9 mouse cellular contexts compared by ENCODE assay signal in the genomic region with DNA sequence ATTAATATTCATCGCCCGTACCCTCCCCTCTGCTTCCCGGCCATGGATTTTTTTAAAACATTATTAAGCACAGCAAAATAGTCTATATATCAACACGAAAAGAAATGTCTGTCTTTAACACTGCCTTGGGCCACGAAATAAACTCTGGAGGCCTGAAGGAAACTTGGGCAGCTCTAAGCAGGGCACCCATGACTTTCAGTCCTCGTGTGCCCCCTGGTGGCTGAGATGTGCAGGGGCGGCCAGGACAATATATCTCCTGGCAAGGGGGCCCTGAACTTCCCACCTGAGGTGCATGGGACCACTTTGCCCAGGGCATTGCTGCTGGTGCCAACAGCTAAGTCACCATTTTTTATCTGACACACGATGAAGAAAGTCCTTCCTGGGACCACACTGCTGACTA. TPM values are rescaled to one million over a fixed set of nuclear protein-coding genes. Genes with fewer than 3 reads are reported as not detected.
DNase-seq lines count a peak whose midpoint lies in the region; ATAC-seq and TF ChIP-seq lines count a peak whose summit lies in the region.
"Had no signal": no experiment of that assay in that cellular context is flagged by ENCODE, and none has a peak within 500 bp of the region (broad histone marks: within the 10 kb centered on the region; RNA-seq: fewer than 3 reads in every experiment).

No protein-coding gene starts in this region.

- ATAC-seq in embryonic facial prominence, embryonic 13.5 days (ENCODE audit: insufficient number of reproducible peaks, insufficient read depth, low FRiP score, low TSS enrichment, low read depth) = peak; percentile 73; the same call in 1 of the 2 replicates
- peak; percentile 40; the same call in 1 of the 2 replicates for ATAC-seq in heart, embryonic 15.5 days (replicated peaks; ENCODE audit: insufficient number of reproducible peaks, insufficient read depth, low FRiP score, low read depth)
- no peak for ATAC-seq in liver, embryonic 13.5 days (ENCODE audit: low read depth)
- peak; percentile 71 for ATAC-seq in neural tube, embryonic 14.5 days (ENCODE audit: low read depth)
- ATAC-seq in stomach, postnatal 0 days (ENCODE audit: low FRiP score, low TSS enrichment) = peak; percentile 72

- H3K4me1 ChIP-seq in embryonic facial prominence, embryonic 13.5 days = peaks cover 45% of the 10 kb centered on the region
- peaks cover 17% of the 10 kb centered on the region for H3K4me1 ChIP-seq in heart, embryonic 15.5 days (replicated peaks)
- peaks cover 13% of the 10 kb centered on the region for H3K4me1 ChIP-seq in liver, embryonic 13.5 days (replicated peaks)
- H3K4me1 ChIP-seq in neural tube, embryonic 14.5 days (ENCODE audit: control insufficient read depth, insufficient read depth, low read length) = peaks cover 12% of the 10 kb centered on the region; the same call in 1 of the 2 replicates
- no peaks in the 10 kb centered on the region for H3K4me1 ChIP-seq in stomach, postnatal 0 days (replicated peaks; ENCODE audit: control insufficient read depth, insufficient read depth)

- peak; percentile 85 for DNase-seq in adrenal gland, postnatal 25 days
- DNase-seq in kidney, postnatal 10 days = peak; percentile 91
- DNase-seq in liver, embryonic 13.5 days = peak; percentile 43
- peak; percentile 81 for DNase-seq in stomach, postnatal 0 days (ENCODE audit: low spot score)

- H3K9ac ChIP-seq in embryonic facial prominence, embryonic 13.5 days = no peak overlapping the region
- no peak overlapping the region for H3K9ac ChIP-seq in heart, embryonic 15.5 days
- H3K9ac ChIP-seq in liver, embryonic 13.5 days = no peak overlapping the region
- H3K9ac ChIP-seq in neural tube, embryonic 14.5 days (replicated peaks; ENCODE audit: low read depth, low read length) = no peak overlapping the region
- no peak overlapping the region for H3K9ac ChIP-seq in stomach, postnatal 0 days (ENCODE audit: low read length)

- no peaks in the 10 kb centered on the region for H3K9me3 ChIP-seq in embryonic facial prominence, embryonic 13.5 days
- 0 out of 2 replicates have a peak, but pooled peaks cover 4% of the 10 kb centered on the region for H3K9me3 ChIP-seq in heart, embryonic 15.5 days (replicated peaks)
- peaks cover 1% of the 10 kb centered on the region; the same call in 1 of the 2 replicates for H3K9me3 ChIP-seq in liver, embryonic 13.5 days (replicated peaks)
- H3K9me3 ChIP-seq in neural tube, embryonic 14.5 days (ENCODE audit: control insufficient read depth, low read length) = no peaks in the 10 kb centered on the region
- H3K9me3 ChIP-seq in stomach, postnatal 0 days (ENCODE audit: control insufficient read depth, low read length) = no peaks in the 10 kb centered on the region

- peak overlapping the region; percentile 75 for H3K27ac ChIP-seq in embryonic facial prominence, embryonic 13.5 days
- no peak overlapping the region for H3K27ac ChIP-seq in heart, embryonic 15.5 days
- H3K27ac ChIP-seq in liver, embryonic 13.5 days = no peak overlapping the region
- no peak overlapping the region for H3K27ac ChIP-seq in neural tube, embryonic 14.5 days (ENCODE audit: low read depth, low read length)
- no peak overlapping the region for H3K27ac ChIP-seq in stomach, postnatal 0 days (replicated peaks)

- WGBS in embryonic facial prominence, embryonic 13.5 days = 21% methylated on average over 8 of the region's 8 CpGs
- 28% methylated on average over 8 of the region's 8 CpGs for WGBS in heart, embryonic 15.5 days
- 24% methylated on average over 8 of the region's 8 CpGs for WGBS in liver, embryonic 13.5 days (ENCODE audit: insufficient replicate concordance)
- 29% methylated on average over 8 of the region's 8 CpGs for WGBS in neural tube, embryonic 14.5 days
- 22% methylated on average over 8 of the region's 8 CpGs for WGBS in stomach, postnatal 0 days

- H3K4me3 ChIP-seq in C2C12 (ENCODE audit: insufficient read depth, poor library complexity, severe bottlenecking) = no peak overlapping the region
- no peak overlapping the region for H3K4me3 ChIP-seq in embryonic facial prominence, embryonic 13.5 days
- no peak overlapping the region for H3K4me3 ChIP-seq in heart, embryonic 15.5 days
- no peak overlapping the region for H3K4me3 ChIP-seq in liver, embryonic 13.5 days (replicated peaks)
- no peak overlapping the region for H3K4me3 ChIP-seq in neural tube, embryonic 14.5 days (ENCODE audit: low read depth, low read length)
- no peak overlapping the region for H3K4me3 ChIP-seq in stomach, postnatal 0 days (ENCODE audit: low read depth, low read length)
- H3K4me3 ChIP-seq: erythroblast, embryonic 14.5 days had no signal

- H3K4me2 ChIP-seq in embryonic facial prominence, embryonic 13.5 days = no peak overlapping the region
- no peak overlapping the region for H3K4me2 ChIP-seq in heart, embryonic 15.5 days
- H3K4me2 ChIP-seq in liver, embryonic 13.5 days = no peak overlapping the region
- H3K4me2 ChIP-seq in neural tube, embryonic 14.5 days (ENCODE audit: low read depth, low read length) = no peak overlapping the region
- no peak overlapping the region for H3K4me2 ChIP-seq in stomach, postnatal 0 days (replicated peaks; ENCODE audit: low read depth)

- no peaks in the 10 kb centered on the region for H3K79me3 ChIP-seq in C2C12 (ENCODE audit: low read depth)

- peak; percentile 87 for TF ChIP-seq CTCF in C2C12 (IDR thresholded peaks at IDR 0.05; ENCODE audit: control insufficient read depth, insufficient read depth, insufficient read length)
- TF ChIP-seq CTCF in stomach, postnatal 0 days (IDR thresholded peaks at IDR 0.05; ENCODE audit: low read depth) = peak; percentile 98

- no peaks in the 10 kb centered on the region for H3K79me2 ChIP-seq in C2C12 (ENCODE audit: control insufficient read depth, insufficient read depth)

- no peaks in the 10 kb centered on the region for H3K27me3 ChIP-seq in C2C12 (ENCODE audit: control insufficient read depth, insufficient read depth, insufficient read length)
- no peaks in the 10 kb centered on the region for H3K27me3 ChIP-seq in embryonic facial prominence, embryonic 13.5 days
- H3K27me3 ChIP-seq in heart, embryonic 15.5 days = peaks cover 24% of the 10 kb centered on the region
- peaks cover 14% of the 10 kb centered on the region for H3K27me3 ChIP-seq in liver, embryonic 13.5 days
- H3K27me3 ChIP-seq in neural tube, embryonic 14.5 days (ENCODE audit: control insufficient read depth, insufficient read depth, low read length) = no peaks in the 10 kb centered on the region
- no peaks in the 10 kb centered on the region for H3K27me3 ChIP-seq in stomach, postnatal 0 days (ENCODE audit: control insufficient read depth, insufficient read depth, low read length)

- H3ac ChIP-seq in C2C12 (ENCODE audit: control insufficient read depth, insufficient read length, low read depth) = no peak overlapping the region

- H3K36me3 ChIP-seq in C2C12 (ENCODE audit: control insufficient read depth, insufficient read depth) = no peaks in the 10 kb centered on the region
- H3K36me3 ChIP-seq in embryonic facial prominence, embryonic 13.5 days = peaks cover 4% of the 10 kb centered on the region; the same call in 1 of the 2 replicates
- H3K36me3 ChIP-seq in heart, embryonic 15.5 days = no peaks in the 10 kb centered on the region
- no peaks in the 10 kb centered on the region for H3K36me3 ChIP-seq in liver, embryonic 13.5 days
- H3K36me3 ChIP-seq in neural tube, embryonic 14.5 days (ENCODE audit: control insufficient read depth, insufficient read depth, low read length) = no peaks in the 10 kb centered on the region
- H3K36me3 ChIP-seq in stomach, postnatal 0 days (ENCODE audit: control insufficient read depth, insufficient read depth, low read length) = no peaks in the 10 kb centered on the region; the same call in 1 of the 2 replicates

- TF ChIP-seq EP300 in stomach, postnatal 0 days (optimal IDR thresholded peaks at IDR 0.05) = no peak

TF ChIP-seq in C2C12, 6 proteins besides CTCF, POLR2A, EP300 and RAD21:
- no peak for TF ChIP-seq MAX (IDR thresholded peaks at IDR 0.05)
- no peak for TF ChIP-seq MYOD1 (IDR thresholded peaks at IDR 0.05; ENCODE audit: control insufficient read depth, insufficient read length, low read depth)
- TF ChIP-seq CEBPB (IDR thresholded peaks at IDR 0.05; ENCODE audit: low read depth) = no peak
- no peak for TF ChIP-seq MYOG (IDR thresholded peaks at IDR 0.05; ENCODE audit: control insufficient read depth, extremely low read depth, insufficient read length)
- no peak for TF ChIP-seq USF1 (IDR thresholded peaks at IDR 0.05; ENCODE audit: low read depth)
- no peak for TF ChIP-seq FOSL1 (IDR thresholded peaks at IDR 0.05; ENCODE audit: insufficient read depth, low read length, poor library complexity, severe bottlenecking)

RNA-seq across cellular contexts. Expression of a gene that starts 27.3 kb away (rescaled TPM):
- 0.07 TPM for polyA plus RNA-seq in C2C12 (2012; fragmentation: generic; extraction: Trizol)
- total RNA-seq in adrenal gland, postnatal 25 days (2021) = 4.1 and 4.6 TPM in 2 replicates
- polyA plus RNA-seq in embryonic facial prominence, embryonic 13.5 days (2015; fragmentation: Nextera tagmentation; extraction: Ambion mirVana) = 4.9 and 5.9 TPM in 2 replicates
- polyA plus RNA-seq in heart, embryonic 15.5 days (2015; fragmentation: Nextera tagmentation; extraction: Ambion mirVana) = 9.7 and 10.5 TPM in 2 replicates
- 0.08 and 0.21 TPM in 2 replicates for polyA plus RNA-seq in liver, embryonic 13.5 days (2015; fragmentation: Nextera tagmentation; extraction: Ambion mirVana)
- polyA plus RNA-seq in neural tube, embryonic 14.5 days (2014; fragmentation: Nextera tagmentation; extraction: Ambion mirVana) = 2.6 and 4.0 TPM in 2 replicates
- polyA plus RNA-seq in stomach, postnatal 0 days (2015; fragmentation: Nextera tagmentation; extraction: Ambion mirVana) = 2.0 and 2.2 TPM in 2 replicates
- polyA plus RNA-seq: erythroblast, embryonic 14.5 days had no signal
